Mouse (Mus musculus): ENCODE measurements at regions not wholly inside any gene's neighbourhood (a gene's known extent, or its start where the extent isn't known, plus 50 kb on each side); places are given as distances from the start of the nearest gene placed in this dataset.
A peak's percentile ranks its signal among the peaks of the same experiment; 100 is the strongest.

DNA sequence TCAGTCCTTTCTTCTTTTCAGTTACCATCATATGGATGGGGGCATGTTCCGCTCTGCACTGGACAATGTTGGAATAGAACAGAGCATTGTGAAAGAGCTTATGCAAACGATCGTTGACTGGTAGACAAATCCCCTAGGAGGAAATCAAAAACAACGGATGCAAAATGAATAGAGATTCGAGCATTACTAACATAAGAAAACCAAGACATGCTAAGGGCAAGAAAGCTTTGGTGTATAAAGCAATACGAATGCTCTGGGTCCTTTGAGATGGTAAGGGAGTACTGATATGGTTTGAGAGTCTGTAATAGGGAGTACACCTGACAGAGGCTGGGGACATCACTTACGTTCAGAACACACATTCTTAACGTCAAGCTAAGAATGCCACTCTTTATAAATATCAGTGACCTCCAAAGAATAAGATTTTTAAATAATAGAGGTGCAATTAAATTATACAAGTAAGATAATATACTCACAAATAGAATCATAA lies 950.6 kb downstream of the Adgrl3 start:
- H3K4me3 ChIP-seq (ENCODE audit: low read depth, low read length) = no peak overlapping the region
- no peaks in the 10 kb centered on the region for H3K27me3 ChIP-seq (ENCODE audit: insufficient read depth, low read length)
- no peak overlapping the region for H3K4me2 ChIP-seq
- H3K9me3 ChIP-seq (ENCODE audit: low read depth, low read length) = no peaks in the 10 kb centered on the region
- no peaks in the 10 kb centered on the region for H3K4me1 ChIP-seq (ENCODE audit: insufficient read depth)
- 82% methylated on average over 8 of the region's 8 CpGs for WGBS
- H3K27ac ChIP-seq (ENCODE audit: low read depth) = no peak overlapping the region
- no peak overlapping the region for H3K9ac ChIP-seq
- no peaks in the 10 kb centered on the region for H3K36me3 ChIP-seq (ENCODE audit: insufficient read depth)
- no peak for DNase-seq
- no peak for TF ChIP-seq CTCF (IDR thresholded peaks at IDR 0.05; ENCODE audit: low read depth)
- ATAC-seq (ENCODE audit: insufficient read depth) = no peak

DNA sequence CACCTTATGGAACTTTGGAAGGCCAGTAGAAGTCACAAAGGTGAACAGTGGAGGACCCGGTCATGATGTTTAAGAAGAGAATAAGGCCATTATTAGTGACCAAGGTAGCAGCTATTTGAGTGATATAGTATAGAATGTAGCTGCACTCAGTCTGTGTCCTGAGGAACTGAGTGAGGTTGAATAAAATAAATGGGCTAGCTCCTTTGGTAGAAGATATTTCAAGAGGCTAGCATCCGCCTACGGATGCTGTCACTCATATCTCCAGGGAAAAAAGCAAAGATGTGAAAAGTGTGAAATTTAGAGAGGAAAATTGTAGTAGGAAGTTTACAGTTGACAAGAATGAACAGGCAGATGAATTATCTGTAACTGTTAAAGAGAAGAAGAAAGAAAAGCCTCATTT lies 956.6 kb downstream of the Adgrl3 start:
- H3K4me1 ChIP-seq (ENCODE audit: insufficient read depth) = no peaks in the 10 kb centered on the region
- WGBS = 88% methylated on average over 3 of the region's 3 CpGs
- ATAC-seq (ENCODE audit: insufficient read depth) (no peak), DNase-seq (no peak)
- no peaks in the 10 kb centered on the region for H3K9me3 ChIP-seq (ENCODE audit: low read depth, low read length)
- no peak overlapping the region for H3K27ac ChIP-seq (ENCODE audit: low read depth)
- no peak overlapping the region for H3K4me2 ChIP-seq
- H3K36me3 ChIP-seq (ENCODE audit: insufficient read depth) = no peaks in the 10 kb centered on the region
- no peak overlapping the region for H3K9ac ChIP-seq
- no peaks in the 10 kb centered on the region for H3K27me3 ChIP-seq (ENCODE audit: insufficient read depth, low read length)
- no peak overlapping the region for H3K4me3 ChIP-seq (ENCODE audit: low read depth, low read length)
- no peak for TF ChIP-seq CTCF (IDR thresholded peaks at IDR 0.05; ENCODE audit: low read depth)

DNA sequence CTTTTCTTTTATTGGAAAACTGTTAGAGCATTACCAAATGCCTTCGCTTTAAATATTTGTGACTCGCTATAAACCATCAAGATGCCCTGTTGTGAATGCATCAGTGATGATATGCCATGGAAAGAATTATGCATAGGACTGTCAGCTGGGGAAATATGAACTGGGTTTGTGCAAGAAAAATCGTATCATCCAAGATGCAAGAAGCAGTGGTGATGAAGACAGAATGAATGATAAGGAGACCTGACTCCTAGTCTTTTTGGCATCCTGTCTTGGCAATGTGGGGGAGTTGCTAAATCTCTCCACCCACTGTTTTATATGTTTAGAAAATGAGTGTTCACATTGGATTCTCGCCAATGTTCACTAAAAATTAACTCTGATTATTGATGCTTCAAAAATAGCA lies 963.4 kb downstream of the Adgrl3 start:
- no peaks in the 10 kb centered on the region for H3K4me1 ChIP-seq (ENCODE audit: insufficient read depth)
- H3K27me3 ChIP-seq (ENCODE audit: insufficient read depth, low read length) = no peaks in the 10 kb centered on the region
- ATAC-seq (ENCODE audit: insufficient read depth) = no peak
- no peak overlapping the region for H3K9ac ChIP-seq
- no peak overlapping the region for H3K4me3 ChIP-seq (ENCODE audit: low read depth, low read length)
- H3K4me2 ChIP-seq = no peak overlapping the region
- no peak overlapping the region for H3K27ac ChIP-seq (ENCODE audit: low read depth)
- H3K9me3 ChIP-seq (ENCODE audit: low read depth, low read length) = no peaks in the 10 kb centered on the region
- no peak for TF ChIP-seq CTCF (IDR thresholded peaks at IDR 0.05; ENCODE audit: low read depth)
- 55% methylated on average over 4 of the region's 4 CpGs for WGBS
- DNase-seq = peak; percentile 49
- H3K36me3 ChIP-seq (ENCODE audit: insufficient read depth) = no peaks in the 10 kb centered on the region

DNA sequence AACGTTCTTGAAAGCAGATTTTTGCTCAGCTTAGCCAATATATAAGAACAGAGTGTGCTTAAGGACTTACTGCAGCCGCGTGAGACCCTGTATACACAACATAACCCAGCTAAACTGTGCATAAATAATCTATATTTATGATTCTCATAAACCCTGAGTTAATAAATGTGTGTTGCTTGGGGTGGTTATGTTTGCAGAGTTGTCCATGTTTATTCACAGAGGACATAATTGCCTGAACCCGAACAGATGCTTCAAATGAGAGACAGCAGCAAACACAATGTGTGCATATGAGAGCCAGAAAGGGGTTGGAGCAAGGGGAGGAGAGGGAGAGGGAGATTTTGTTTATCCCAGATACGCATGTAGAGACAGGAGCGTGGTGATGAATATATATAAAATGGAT lies 968.1 kb downstream of the Adgrl3 start:
- Histone ChIP-seq H3K27ac (ENCODE audit: low read depth) (no peak overlapping the region), H3K36me3 (ENCODE audit: insufficient read depth) (no peaks in the 10 kb centered on the region), H3K9ac (no peak overlapping the region), H3K4me2 (no peak overlapping the region), H3K9me3 (ENCODE audit: low read depth, low read length) (no peaks in the 10 kb centered on the region), H3K4me1 (ENCODE audit: insufficient read depth) (no peaks in the 10 kb centered on the region), H3K4me3 (ENCODE audit: low read depth, low read length) (no peak overlapping the region), H3K27me3 (ENCODE audit: insufficient read depth, low read length) (no peaks in the 10 kb centered on the region)
- no peak for TF ChIP-seq CTCF (IDR thresholded peaks at IDR 0.05; ENCODE audit: low read depth)
- DNase-seq (peak; percentile 27), ATAC-seq (ENCODE audit: insufficient read depth) (peak; percentile 62; the same call in 1 of the 2 replicates)
- WGBS = 53% methylated on average over 6 of the region's 6 CpGs

DNA sequence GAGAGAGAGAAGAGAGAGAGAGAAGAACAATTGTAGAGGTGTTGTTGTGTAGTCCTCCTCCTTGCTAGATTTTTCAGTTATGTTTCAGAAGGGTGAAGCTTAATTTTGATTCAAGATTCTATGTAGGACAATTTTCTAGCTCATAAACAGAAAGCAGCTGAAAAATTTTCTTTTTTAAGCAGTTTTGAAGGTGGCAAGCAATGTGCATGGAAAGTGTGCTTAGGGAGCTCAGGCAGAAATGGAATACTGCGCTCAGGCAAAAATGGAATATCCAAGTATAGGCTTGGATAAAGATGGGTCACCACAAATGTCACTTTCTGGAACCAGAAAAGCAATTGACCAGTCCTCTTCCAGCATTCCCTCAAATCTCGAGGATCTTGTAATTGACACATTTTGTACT lies 988.0 kb downstream of the Adgrl3 start:
- Histone ChIP-seq H3K4me3 (ENCODE audit: low read depth, low read length) (no peak overlapping the region), H3K36me3 (ENCODE audit: insufficient read depth) (no peaks in the 10 kb centered on the region), H3K4me2 (no peak overlapping the region), H3K9ac (no peak overlapping the region), H3K27ac (ENCODE audit: low read depth) (no peak overlapping the region), H3K4me1 (ENCODE audit: insufficient read depth) (no peaks in the 10 kb centered on the region), H3K9me3 (ENCODE audit: low read depth, low read length) (no peaks in the 10 kb centered on the region), H3K27me3 (ENCODE audit: insufficient read depth, low read length) (no peaks in the 10 kb centered on the region)
- TF ChIP-seq CTCF (IDR thresholded peaks at IDR 0.05; ENCODE audit: low read depth) = no peak
- ATAC-seq (ENCODE audit: insufficient read depth) (no peak), DNase-seq (no peak)
- WGBS = 84% methylated on average over 2 of the region's 2 CpGs

DNA sequence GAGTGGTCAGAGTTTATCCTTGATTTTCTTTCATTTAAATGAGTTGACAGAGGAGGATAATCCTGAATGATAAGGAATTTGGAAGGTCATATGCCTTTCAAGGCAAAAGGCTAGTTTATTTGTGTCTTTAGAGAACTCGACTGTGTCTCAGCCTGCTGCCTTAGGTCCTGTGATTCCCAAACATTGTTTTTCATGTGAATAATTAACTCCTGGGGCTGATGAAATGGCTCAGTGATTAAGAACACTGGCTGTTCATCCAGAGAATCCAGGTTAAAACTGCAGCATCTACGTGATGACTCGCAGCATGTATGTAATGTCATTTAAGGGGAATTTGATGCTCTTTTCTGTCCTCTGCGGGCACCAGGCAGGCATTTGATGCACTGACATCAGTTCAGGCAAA lies 1004.2 kb downstream of the Adgrl3 start:
- TF ChIP-seq CTCF (IDR thresholded peaks at IDR 0.05; ENCODE audit: low read depth) = no peak
- WGBS = 56% methylated on average over 4 of the region's 4 CpGs
- DNase-seq = no peak
- ATAC-seq (ENCODE audit: insufficient read depth) = no peak
- Histone ChIP-seq H3K4me3 (ENCODE audit: low read depth, low read length) (no peak overlapping the region), H3K4me1 (ENCODE audit: insufficient read depth) (no peaks in the 10 kb centered on the region), H3K9ac (no peak overlapping the region), H3K9me3 (ENCODE audit: low read depth, low read length) (no peaks in the 10 kb centered on the region), H3K4me2 (no peak overlapping the region), H3K27me3 (ENCODE audit: insufficient read depth, low read length) (no peaks in the 10 kb centered on the region), H3K36me3 (ENCODE audit: insufficient read depth) (no peaks in the 10 kb centered on the region), H3K27ac (ENCODE audit: low read depth) (no peak overlapping the region)

DNA sequence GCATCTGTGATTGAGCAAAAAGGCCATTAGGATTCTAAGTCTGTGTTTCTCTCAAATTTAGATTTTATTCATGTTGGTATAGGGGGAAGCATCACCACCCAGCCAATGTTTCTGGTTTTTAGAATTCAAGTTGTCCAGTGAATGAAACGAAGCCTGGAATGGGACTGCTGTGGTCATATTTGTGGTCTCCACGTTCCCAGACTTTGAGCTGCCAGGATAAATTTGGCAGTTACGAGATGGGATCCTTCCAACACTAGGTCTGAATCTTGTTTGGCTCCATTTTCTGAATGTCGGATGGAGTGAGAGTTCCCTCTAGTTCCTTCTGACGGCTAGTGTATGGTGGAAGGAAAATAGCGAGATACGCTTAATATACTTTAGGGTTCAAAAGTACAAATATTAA lies 1014.8 kb downstream of the Adgrl3 start:
- Histone ChIP-seq H3K27me3 (ENCODE audit: insufficient read depth, low read length) (no peaks in the 10 kb centered on the region), H3K4me2 (no peak overlapping the region), H3K36me3 (ENCODE audit: insufficient read depth) (no peaks in the 10 kb centered on the region), H3K4me1 (ENCODE audit: insufficient read depth) (no peaks in the 10 kb centered on the region), H3K9ac (no peak overlapping the region), H3K4me3 (ENCODE audit: low read depth, low read length) (no peak overlapping the region), H3K27ac (ENCODE audit: low read depth) (no peak overlapping the region), H3K9me3 (ENCODE audit: low read depth, low read length) (no peaks in the 10 kb centered on the region)
- DNase-seq (peak; percentile 22), ATAC-seq (ENCODE audit: insufficient read depth) (no peak)
- 60% methylated on average over 7 of the region's 7 CpGs for WGBS
- TF ChIP-seq CTCF (IDR thresholded peaks at IDR 0.05; ENCODE audit: low read depth) = no peak

DNA sequence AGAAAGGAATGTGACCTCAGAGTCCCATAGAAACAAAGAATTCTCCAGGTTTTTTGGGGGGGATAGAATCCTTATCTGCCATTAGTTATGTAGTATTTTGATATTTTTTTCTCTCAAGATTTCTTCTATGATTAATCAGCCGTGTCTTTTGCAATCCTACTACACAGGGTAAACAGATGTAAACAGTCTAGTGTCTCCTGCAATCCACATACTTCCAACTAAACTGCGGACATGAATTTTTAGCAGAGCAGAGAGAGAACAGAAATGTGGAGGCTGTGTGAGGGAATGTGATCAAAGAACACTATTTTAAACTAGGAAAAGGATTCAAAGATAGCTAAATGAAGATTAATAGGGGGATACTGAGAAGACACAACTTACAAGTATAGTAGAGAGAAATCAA lies 1026.2 kb downstream of the Adgrl3 start:
- Histone ChIP-seq H3K9me3 (ENCODE audit: low read depth, low read length) (no peaks in the 10 kb centered on the region), H3K36me3 (ENCODE audit: insufficient read depth) (no peaks in the 10 kb centered on the region), H3K4me1 (ENCODE audit: insufficient read depth) (no peaks in the 10 kb centered on the region), H3K4me3 (ENCODE audit: low read depth, low read length) (no peak overlapping the region), H3K27ac (ENCODE audit: low read depth) (no peak overlapping the region), H3K9ac (no peak overlapping the region), H3K27me3 (ENCODE audit: insufficient read depth, low read length) (no peaks in the 10 kb centered on the region), H3K4me2 (no peak overlapping the region)
- no peak for TF ChIP-seq CTCF (IDR thresholded peaks at IDR 0.05; ENCODE audit: low read depth)
- DNase-seq (peak; percentile 30), ATAC-seq (ENCODE audit: insufficient read depth) (peak; percentile 68; the same call in 1 of the 2 replicates)
- WGBS = 28% methylated on average over 2 of the region's 2 CpGs
